Mouse (Mus musculus): ENCODE measurements around the gene Cyp2w1.
"Not testable (repeated sequence)": the region's sequence is repeated elsewhere in the genome, so short reads cannot be mapped to it uniquely, and the experiment has no call there.

The Cyp2w1 gene

DNA sequence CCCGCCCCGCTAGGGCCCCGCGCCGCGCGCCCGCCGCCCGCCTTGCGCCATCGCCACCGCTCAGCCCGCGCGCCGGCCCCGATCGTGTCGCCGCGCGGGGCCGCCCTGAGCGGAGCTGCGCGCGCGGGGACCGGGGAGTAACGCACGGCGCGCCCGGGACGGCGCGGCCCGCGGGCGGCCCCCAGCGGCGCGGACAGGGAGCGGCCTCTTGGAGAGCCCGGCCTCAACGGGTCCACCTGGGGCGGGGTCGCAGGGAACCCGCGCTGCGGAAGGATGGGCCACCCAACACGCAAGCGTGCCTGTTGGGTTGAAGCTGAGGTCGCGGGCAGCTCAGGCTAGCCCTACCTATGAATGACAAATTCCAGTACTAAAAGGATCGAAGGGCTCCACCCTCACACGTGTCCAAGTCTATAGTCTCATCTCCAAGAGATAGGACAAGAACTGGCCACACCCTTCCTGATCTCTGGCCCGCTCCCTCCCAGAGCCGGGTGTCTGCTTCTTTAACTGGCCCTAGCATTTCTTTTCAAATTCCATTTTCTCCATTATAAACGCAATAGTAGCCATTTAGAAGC is 26.9 kb upstream of the Cyp2w1 start, which contains the start of gene Adap1:
Gene Adap1, minus strand, starts transcription at position 228 of the 572 bp plus-strand sequence.
- H3K27me3 ChIP-seq (ENCODE audit: control insufficient read depth, insufficient read depth, low read length, poor library complexity, severe bottlenecking), result no peaks in the 10 kb centered on the region
- no peaks in the 10 kb centered on the region for H3K36me3 ChIP-seq (ENCODE audit: control insufficient read depth, insufficient read depth, low read length, poor library complexity, severe bottlenecking)
- peak; percentile 75 for DNase-seq (ENCODE audit: low read depth, low spot score)

DNA sequence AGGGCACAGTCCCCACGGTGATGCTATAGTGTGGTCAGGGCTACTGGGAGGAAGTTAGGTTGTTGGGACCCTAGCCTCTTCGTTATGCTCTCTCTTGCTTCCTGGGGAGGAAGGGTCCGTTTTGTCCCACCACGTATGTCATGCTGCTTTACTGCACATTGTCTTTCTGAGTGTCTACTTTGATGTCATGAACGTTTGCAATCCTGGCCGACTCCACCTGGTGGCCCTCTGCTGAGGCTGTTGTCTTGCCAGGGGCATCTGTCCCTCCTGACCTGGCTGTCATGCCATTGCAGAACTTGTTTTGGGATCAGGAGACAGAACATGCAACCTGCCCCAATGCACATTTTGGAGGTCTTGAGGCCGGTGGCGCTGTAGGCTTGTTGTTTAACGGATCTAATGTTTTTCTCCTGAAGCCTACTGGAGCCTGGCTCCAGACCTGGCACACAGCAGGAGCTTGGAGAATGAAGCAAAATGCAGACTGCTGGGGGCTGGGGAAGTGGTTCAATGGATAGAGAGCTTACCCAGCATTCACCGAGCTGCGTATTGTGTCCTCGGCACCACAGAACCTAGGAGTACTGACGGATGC is 26.2 kb upstream of the Cyp2w1 start:
- H3K27me3 ChIP-seq (ENCODE audit: control insufficient read depth, insufficient read depth, low read length, poor library complexity, severe bottlenecking), result no peaks in the 10 kb centered on the region
- peak; percentile 42 for DNase-seq (ENCODE audit: low read depth, low spot score)
- H3K36me3 ChIP-seq (ENCODE audit: control insufficient read depth, insufficient read depth, low read length, poor library complexity, severe bottlenecking), result no peaks in the 10 kb centered on the region

DNA sequence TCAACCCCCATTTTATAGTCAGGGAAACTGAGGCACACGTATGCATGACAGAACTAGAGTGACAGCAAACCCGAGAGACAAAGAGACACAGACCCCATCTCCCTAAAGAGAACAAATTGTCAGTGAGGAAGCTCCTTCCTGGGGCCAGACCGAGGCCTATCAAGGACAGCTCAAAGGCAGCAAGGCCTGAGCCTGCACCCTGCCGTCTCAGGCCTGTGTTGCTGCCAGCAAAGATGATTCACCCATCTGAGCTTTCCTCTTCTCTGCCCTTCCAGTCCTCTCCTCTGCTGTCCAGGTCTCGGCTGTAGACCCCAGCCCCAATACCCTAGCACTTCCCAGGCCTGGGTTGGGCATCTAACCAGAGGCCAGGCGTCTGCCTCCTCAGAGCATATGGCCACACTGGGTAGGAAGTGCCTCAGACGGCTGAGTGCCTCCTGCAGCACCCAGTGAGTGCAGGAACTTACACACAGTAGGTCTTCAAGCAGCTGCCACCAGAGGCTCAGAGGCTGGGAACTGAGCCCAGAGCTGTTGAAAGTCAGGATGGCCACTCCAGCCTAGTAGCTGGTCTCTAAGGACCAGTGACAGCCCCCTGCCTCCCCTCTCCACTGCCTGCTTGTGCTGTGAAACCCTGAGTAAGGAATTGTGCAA is 25.3 kb upstream of the Cyp2w1 start:
- Histone ChIP-seq H3K36me3 (ENCODE audit: control insufficient read depth, insufficient read depth, low read length, poor library complexity, severe bottlenecking) (no peaks in the 10 kb centered on the region), H3K27me3 (ENCODE audit: control insufficient read depth, insufficient read depth, low read length, poor library complexity, severe bottlenecking) (no peaks in the 10 kb centered on the region)

DNA sequence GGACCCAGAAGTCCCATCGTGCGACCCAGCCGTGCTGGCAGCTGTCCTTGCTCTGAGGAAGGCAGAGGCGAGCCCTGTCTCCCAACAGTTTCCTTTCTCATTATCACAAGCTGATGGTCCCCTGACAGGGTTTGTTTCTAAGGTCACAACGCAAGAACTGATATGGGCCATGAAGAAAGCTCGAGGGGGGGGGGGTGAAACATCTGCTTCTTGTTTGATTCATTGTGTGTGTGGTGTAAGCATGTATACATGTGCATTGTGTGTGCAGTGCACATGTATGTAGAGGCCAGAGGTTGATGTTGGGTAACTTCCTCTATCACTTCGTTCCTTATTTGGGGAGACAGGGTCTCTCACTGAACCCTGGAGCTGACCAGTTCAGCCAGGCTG is 24.8 kb upstream of the Cyp2w1 start:
- Histone ChIP-seq H3K36me3 (ENCODE audit: control insufficient read depth, insufficient read depth, low read length, poor library complexity, severe bottlenecking) (no peaks in the 10 kb centered on the region), H3K27me3 (ENCODE audit: control insufficient read depth, insufficient read depth, low read length, poor library complexity, severe bottlenecking) (no peaks in the 10 kb centered on the region)
- DNase-seq (ENCODE audit: low read depth, low spot score), result no peak

More for the DNA sequence above, 25.3 kb upstream of the Cyp2w1 start:
- no peak for DNase-seq (ENCODE audit: low read depth, low spot score)

DNA sequence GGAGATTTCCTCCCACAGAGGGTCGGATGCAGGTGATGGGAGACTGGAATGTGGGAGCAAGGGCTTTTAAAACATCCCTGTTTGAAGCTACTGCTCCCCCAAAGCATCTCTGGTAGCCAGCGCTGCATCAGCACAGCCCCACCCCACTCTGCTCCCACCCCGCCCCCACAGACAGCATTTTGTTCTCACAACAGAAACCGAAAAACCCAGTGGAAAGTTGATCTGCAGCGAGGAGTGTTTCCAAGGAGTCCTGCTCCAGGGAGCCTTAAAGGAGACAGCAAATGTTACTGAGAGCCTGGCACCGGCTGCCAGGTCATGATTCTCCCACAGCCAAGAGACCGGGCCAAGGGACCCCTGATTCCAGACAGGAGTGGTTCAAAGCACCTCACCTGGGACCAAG is 21.7 kb upstream of the Cyp2w1 start:
- Histone ChIP-seq H3K27me3 (ENCODE audit: control insufficient read depth, insufficient read depth, low read length, poor library complexity, severe bottlenecking) (no peaks in the 10 kb centered on the region), H3K36me3 (ENCODE audit: control insufficient read depth, insufficient read depth, low read length, poor library complexity, severe bottlenecking) (no peaks in the 10 kb centered on the region)
- DNase-seq (ENCODE audit: low read depth, low spot score), result no peak

DNA sequence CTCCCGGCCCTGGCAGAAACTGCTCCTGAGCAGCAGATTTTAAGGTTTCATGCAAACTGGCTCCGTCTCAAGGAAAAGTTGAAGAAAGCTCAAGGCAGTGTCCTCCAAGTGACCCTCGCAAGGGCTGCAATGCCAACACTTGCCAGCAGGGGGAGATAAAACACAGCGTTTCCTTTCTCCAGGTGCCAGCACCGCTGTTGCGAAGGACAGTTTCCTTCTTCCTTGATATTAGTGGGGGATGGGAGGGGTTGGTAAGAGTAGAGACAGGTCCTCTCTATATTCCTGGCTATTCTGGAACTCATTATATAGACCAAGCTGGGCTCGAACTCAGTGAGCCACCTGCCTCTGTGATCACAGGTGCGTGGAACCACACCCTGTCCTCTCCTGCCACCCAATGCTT is 20.7 kb upstream of the Cyp2w1 start:
- no peaks in the 10 kb centered on the region for H3K36me3 ChIP-seq (ENCODE audit: control insufficient read depth, insufficient read depth, low read length, poor library complexity, severe bottlenecking)
- DNase-seq (ENCODE audit: low read depth, low spot score), result peak; percentile 80
- H3K27me3 ChIP-seq (ENCODE audit: control insufficient read depth, insufficient read depth, low read length, poor library complexity, severe bottlenecking), result no peaks in the 10 kb centered on the region

DNA sequence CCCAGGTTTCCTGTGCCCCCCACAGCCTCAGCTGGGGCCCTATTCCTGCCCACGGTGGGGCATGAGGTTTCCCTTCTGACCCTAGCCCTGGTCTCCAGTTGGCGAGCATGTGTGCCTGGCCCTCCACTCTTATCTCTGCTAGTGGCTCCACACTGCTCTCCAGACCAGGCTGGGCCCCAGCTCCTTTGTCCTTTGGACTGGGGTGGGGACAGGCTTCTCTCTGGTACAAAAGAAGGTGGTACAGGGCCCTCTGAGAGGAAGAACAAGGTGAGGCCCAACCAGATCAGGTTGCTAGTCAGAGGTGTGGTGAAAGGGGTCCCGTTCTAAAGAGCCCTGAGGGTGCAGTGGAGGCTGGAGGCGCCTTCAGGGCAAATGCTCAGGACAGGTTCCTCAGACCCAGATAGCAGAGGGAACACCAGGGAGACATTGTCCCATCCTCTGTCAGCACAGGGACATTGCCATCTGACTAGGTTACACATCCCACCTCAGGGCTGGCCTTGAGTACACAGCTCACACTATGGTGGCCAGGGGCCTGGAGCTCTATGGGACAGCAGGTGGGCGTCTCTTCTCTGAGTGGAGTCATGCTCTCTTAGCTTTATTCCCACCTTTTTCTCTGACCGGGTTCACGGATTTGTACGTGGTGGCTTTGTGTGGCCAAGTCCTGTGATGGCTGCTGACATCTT is 19.7 kb upstream of the Cyp2w1 start:
- DNase-seq (ENCODE audit: low read depth, low spot score), result no peak
- H3K36me3 ChIP-seq (ENCODE audit: control insufficient read depth, insufficient read depth, low read length, poor library complexity, severe bottlenecking), result peaks cover 1% of the 10 kb centered on the region; the same call in 1 of the 2 replicates
- no peaks in the 10 kb centered on the region for H3K27me3 ChIP-seq (ENCODE audit: control insufficient read depth, insufficient read depth, low read length, poor library complexity, severe bottlenecking)

DNA sequence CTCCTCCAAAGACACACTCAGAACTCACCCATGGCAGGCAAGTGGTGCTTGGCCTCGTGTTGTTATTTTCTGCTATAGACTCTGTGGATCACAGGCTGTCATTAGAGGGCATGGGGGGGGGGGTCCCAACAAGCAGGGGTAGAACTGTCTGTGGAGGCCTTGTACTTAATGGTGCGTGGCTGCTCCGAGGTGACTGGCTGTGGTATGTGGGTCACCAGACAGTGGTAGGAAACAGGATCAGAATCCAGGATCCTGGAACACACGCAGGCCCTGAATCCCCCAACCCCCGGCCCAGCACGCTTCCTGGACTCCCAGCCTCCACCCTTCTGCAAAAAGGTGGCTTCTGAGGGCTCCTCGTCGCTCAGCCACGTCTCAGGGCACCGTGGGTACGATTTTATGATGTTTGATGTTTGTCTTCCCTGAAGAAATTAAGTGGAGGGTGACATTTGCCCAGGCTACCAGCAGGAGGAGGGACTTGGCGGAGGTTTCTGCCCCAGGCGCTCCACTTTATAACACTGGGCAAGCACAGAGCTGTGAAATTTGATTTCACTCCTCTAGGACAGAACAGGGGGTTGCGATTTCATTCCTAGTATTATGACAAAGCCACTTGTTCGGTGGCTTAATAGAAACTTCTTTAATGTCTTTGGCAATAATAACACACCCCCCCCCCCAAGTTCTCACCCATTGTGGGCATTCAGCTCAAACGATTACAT is 19.0 kb upstream of the Cyp2w1 start:
- no peak for DNase-seq (ENCODE audit: low read depth, low spot score)
- peaks cover 4% of the 10 kb centered on the region; the same call in 1 of the 2 replicates for H3K36me3 ChIP-seq (ENCODE audit: control insufficient read depth, insufficient read depth, low read length, poor library complexity, severe bottlenecking)
- H3K27me3 ChIP-seq (ENCODE audit: control insufficient read depth, insufficient read depth, low read length, poor library complexity, severe bottlenecking), result no peaks in the 10 kb centered on the region

DNA sequence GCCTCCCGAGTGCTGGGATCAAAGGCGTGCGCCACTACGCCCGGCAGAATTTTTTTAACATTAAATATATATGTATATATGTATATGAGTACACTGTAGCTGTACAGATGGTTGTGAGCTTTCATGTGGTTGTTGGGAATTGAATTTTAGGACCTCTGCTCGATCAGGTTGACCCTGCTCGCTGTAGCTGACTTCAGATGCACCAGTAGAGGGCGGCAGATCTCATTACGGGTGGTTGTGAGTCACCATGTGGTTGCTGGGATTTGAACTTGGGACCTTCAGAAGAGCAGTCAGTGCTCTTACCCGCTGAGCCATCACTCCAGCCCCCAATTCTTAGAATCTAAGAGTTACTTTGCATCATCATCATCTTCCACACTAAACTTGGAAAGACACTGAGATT is 18.0 kb upstream of the Cyp2w1 start:
- H3K36me3 ChIP-seq (ENCODE audit: control insufficient read depth, insufficient read depth, low read length, poor library complexity, severe bottlenecking); H3K27me3 ChIP-seq (ENCODE audit: control insufficient read depth, insufficient read depth, low read length, poor library complexity, severe bottlenecking); DNase-seq (ENCODE audit: low read depth, low spot score): not testable (repeated sequence)

DNA sequence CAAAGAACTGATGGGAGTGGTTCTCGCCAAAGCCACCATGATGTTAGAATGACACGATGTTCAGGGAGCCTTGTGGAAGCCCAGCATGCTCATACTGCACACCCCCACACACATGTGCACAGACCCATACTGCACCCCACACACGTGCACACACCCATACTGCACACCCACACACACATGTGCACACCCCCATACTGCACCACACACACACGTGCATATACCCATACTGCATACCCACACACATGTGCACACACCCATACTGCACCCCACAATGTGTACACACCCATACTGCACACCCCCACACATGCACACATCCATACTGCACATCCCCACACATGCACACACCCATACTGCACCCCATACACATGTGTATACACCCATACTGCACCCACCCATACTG is 16.8 kb upstream of the Cyp2w1 start:
- no peak for DNase-seq (ENCODE audit: low read depth, low spot score)
- no peaks in the 10 kb centered on the region for H3K27me3 ChIP-seq (ENCODE audit: control insufficient read depth, insufficient read depth, low read length, poor library complexity, severe bottlenecking)
- H3K36me3 ChIP-seq (ENCODE audit: control insufficient read depth, insufficient read depth, low read length, poor library complexity, severe bottlenecking), result peaks cover 4% of the 10 kb centered on the region

DNA sequence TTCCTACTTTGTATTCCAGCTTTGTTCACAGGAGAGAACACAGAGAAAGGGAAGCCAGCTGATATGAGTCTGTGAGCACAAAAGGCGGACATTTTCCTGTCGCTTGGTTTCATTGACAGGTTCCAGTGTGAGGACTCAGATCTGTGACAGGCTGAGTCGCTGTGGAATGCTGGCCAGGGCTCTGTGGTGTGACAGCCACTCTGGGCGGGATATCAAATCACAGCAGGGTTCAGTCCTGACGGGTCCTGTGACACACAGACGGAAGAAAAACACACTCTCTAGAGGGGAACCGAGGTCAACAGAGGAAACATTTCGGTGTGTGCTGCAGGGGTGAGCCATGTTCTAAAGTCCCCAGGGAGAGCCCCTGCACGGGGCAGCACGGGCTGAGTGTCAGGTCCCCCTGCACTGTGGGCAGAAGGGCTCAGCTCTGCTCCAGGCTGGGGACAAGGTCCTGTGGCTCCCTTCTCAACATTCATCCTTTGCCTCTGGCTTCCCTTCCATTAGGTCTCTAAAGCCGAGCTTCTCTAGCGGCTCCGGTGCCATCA is 14.5 kb upstream of the Cyp2w1 start:
- H3K27me3 ChIP-seq (ENCODE audit: control insufficient read depth, insufficient read depth, low read length, poor library complexity, severe bottlenecking), result no peaks in the 10 kb centered on the region
- no peak for DNase-seq (ENCODE audit: low read depth, low spot score)
- H3K36me3 ChIP-seq (ENCODE audit: control insufficient read depth, insufficient read depth, low read length, poor library complexity, severe bottlenecking), result peaks cover 7% of the 10 kb centered on the region

DNA sequence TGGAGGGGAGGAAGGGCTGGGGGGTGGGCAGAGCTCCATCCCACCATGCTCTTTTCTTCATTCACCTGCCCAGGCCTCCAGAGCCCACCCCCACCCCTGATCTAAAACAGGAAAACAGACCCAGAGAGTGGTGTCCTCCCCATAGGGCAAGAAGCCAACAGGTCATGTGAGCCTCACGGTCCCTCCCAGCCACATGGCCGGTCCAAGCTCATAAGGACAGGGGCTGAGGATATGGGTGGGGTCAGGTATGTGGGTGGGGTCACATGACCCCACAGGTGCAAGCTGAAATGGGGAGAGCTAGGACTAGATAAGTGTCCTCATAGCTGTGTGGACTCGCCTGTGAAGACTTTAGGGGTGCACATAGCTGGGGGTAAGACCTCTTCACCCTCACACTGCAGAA is 14.0 kb upstream of the Cyp2w1 start:
- DNase-seq (ENCODE audit: low read depth, low spot score), result no peak
- H3K36me3 ChIP-seq (ENCODE audit: control insufficient read depth, insufficient read depth, low read length, poor library complexity, severe bottlenecking), result peaks cover 7% of the 10 kb centered on the region

DNA sequence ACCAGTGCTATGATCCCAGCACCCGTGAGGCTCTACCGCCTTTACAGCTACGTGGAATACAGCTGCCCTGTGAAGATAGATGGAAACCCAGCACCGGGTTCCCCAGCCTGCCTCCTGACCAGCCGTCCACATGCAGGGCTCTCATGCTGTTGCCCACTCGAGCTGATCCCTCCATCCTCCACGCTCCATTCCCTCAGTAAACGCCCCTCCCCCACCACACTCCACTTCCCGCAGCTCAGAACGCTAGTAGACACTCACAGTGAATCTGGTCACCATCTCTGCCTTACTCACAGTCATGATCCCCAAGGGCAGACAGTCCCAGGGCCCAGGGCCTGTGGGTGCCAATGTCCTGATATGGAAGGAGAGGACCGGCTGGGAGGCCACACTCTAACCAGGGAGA is 13.5 kb upstream of the Cyp2w1 start:
- no peak for DNase-seq (ENCODE audit: low read depth, low spot score)
- Histone ChIP-seq H3K27me3 (ENCODE audit: control insufficient read depth, insufficient read depth, low read length, poor library complexity, severe bottlenecking) (no peaks in the 10 kb centered on the region), H3K36me3 (ENCODE audit: control insufficient read depth, insufficient read depth, low read length, poor library complexity, severe bottlenecking) (peaks cover 7% of the 10 kb centered on the region)

More for the DNA sequence above, 14.0 kb upstream of the Cyp2w1 start:
- no peaks in the 10 kb centered on the region for H3K27me3 ChIP-seq (ENCODE audit: control insufficient read depth, insufficient read depth, low read length, poor library complexity, severe bottlenecking)

DNA sequence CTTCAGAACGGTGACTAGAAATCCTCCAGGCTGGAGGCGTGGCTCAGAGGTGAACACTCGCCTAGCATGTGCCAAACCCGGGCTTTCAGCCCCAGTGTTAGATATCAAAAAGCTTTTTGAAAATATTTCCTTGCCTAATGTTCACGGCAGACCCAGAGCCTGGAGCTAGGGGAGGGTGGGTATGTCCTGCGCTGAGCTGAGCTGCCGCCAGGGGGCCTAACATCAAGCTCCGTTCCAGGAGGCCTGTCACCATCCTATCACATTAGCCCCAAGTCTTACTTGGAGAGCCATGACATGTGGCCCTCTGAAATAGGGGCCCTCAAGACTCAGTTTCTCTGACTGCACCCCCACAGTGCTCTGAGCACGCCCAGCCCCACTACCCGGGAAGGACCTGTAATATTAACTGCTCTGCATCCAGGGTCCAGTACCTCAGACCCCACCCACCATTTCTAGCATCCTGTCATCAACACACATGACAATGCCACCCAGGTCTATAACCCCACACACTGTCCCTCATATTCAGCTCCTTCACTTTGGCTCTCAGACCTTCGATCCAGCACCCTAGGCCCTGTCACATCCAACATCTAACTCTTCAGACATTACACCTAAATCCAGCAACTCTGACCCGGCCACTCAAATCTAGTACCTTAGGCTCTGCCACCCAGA is 8.3 kb upstream of the Cyp2w1 start:
- Histone ChIP-seq H3K36me3 (ENCODE audit: control insufficient read depth, insufficient read depth, low read length, poor library complexity, severe bottlenecking) (peaks cover 4% of the 10 kb centered on the region), H3K27me3 (ENCODE audit: control insufficient read depth, insufficient read depth, low read length, poor library complexity, severe bottlenecking) (no peaks in the 10 kb centered on the region)
- DNase-seq (ENCODE audit: low read depth, low spot score), result peak; percentile 88

All from splenic B cell, adult 2 months (primary cell).